In genomic region chr2:71235420-71235819, GRCm38 (mm10) we compare ENCODE assay signal across 16 mouse cellular contexts.
"Had no signal": no experiment of that assay in that cellular context is flagged by ENCODE, and none has a peak within 500 bp of the region (broad histone marks: within the 10 kb centered on the region; RNA-seq: fewer than 3 reads in every experiment).

No protein-coding gene starts in this region.

- H3K4me2 ChIP-seq: limb, embryonic 13.5 days; midbrain, embryonic 11.5 days; midbrain, embryonic 15.5 days; neural tube, embryonic 12.5 days; stomach, embryonic 15.5 days had no signal

- ATAC-seq: inflammation-experienced regulatory T-cells, adult 6 months; midbrain, embryonic 15.5 days had no signal

- H3K27me3 ChIP-seq: limb, embryonic 13.5 days; midbrain, embryonic 15.5 days; neural tube, embryonic 12.5 days; stomach, embryonic 15.5 days had no signal

- DNase-seq: kidney, adult 18-20 months; kidney, postnatal 10 days; kidney, postnatal 4 days; lung, adult 18-20 months; lung, postnatal 36 days; retina, postnatal 1 day; right cerebral cortex, postnatal 14 days; thymus, adult 2 months; thymus, postnatal 25 days had no signal

- H3K4me3 ChIP-seq: layer of hippocampus, adult 2 months; limb, embryonic 13.5 days; midbrain, embryonic 15.5 days; neural tube, embryonic 12.5 days; stomach, embryonic 15.5 days had no signal

- H3K9me3 ChIP-seq: limb, embryonic 13.5 days; midbrain, embryonic 15.5 days; neural tube, embryonic 12.5 days; stomach, embryonic 15.5 days had no signal

- H3K4me1 ChIP-seq: limb, embryonic 13.5 days; midbrain, embryonic 15.5 days; neural tube, embryonic 12.5 days; stomach, embryonic 15.5 days had no signal

- H3K27ac ChIP-seq: layer of hippocampus, adult 2 months; limb, embryonic 13.5 days; midbrain, embryonic 15.5 days; neural tube, embryonic 12.5 days; stomach, embryonic 15.5 days had no signal

- H3K9ac ChIP-seq: limb, embryonic 13.5 days; midbrain, embryonic 15.5 days; neural tube, embryonic 12.5 days; stomach, embryonic 15.5 days had no signal

- H3K36me3 ChIP-seq: midbrain, embryonic 15.5 days had no signal
